ENCODE assay signal across 20 mouse cellular contexts in the genomic region with DNA sequence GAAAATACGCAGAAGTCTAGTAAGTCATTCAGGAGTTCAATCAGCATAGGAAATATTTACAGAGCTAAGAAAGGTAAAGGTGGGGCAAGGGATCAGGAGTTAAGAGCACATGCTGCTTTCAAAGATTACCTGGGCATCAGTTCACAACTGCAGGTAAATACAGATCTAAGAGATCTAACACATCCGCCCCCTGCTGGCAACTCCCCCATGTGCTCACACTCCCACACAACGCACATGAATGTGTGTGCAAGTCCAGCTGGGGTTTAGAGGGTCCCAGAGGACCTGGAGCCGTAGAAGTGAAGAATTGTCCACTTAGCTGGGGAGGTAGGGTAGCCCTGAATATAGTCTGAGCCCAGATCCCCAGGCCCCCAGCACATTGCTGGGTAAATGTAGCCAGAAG.
DNase-seq lines count a peak whose midpoint lies in the region; ATAC-seq and TF ChIP-seq lines count a peak whose summit lies in the region.
"Had no signal": no experiment of that assay in that cellular context is flagged by ENCODE, and none has a peak within 500 bp of the region (broad histone marks: within the 10 kb centered on the region; RNA-seq: fewer than 3 reads in every experiment).

No protein-coding gene starts in this region.

- H3K36me3 ChIP-seq in kidney, embryonic 15.5 days = no peaks in the 10 kb centered on the region
- H3K36me3 ChIP-seq in stomach, postnatal 0 days (ENCODE audit: control insufficient read depth, insufficient read depth, low read length) = no peaks in the 10 kb centered on the region
- H3K36me3 ChIP-seq: embryonic facial prominence, embryonic 13.5 days; hindbrain, embryonic 10.5 days; limb, embryonic 15.5 days; midbrain, embryonic 13.5 days had no signal

- ATAC-seq in kidney, embryonic 15.5 days (replicated peaks; ENCODE audit: low FRiP score) = no peak
- ATAC-seq in stomach, postnatal 0 days (ENCODE audit: low FRiP score, low TSS enrichment) = no peak; the same call in 1 of the 2 replicates
- ATAC-seq: forebrain, embryonic 14.5 days; midbrain, embryonic 13.5 days had no signal

- TF ChIP-seq CTCF in stomach, postnatal 0 days (IDR thresholded peaks at IDR 0.05; ENCODE audit: low read depth) = peak; percentile 54

- H3K9me3 ChIP-seq in kidney, embryonic 15.5 days (replicated peaks) = no peaks in the 10 kb centered on the region
- no peaks in the 10 kb centered on the region for H3K9me3 ChIP-seq in stomach, postnatal 0 days (ENCODE audit: control insufficient read depth, low read length)
- H3K9me3 ChIP-seq: embryonic facial prominence, embryonic 13.5 days; limb, embryonic 15.5 days; midbrain, embryonic 13.5 days had no signal

- no peak for TF ChIP-seq EP300 in stomach, postnatal 0 days (optimal IDR thresholded peaks at IDR 0.05)

- intact Hi-C loops in gastrocnemius, postnatal 14 days (cut with DNase I; ENCODE audit: low total_unique reads) = no loop called here

- no peaks in the 10 kb centered on the region for H3K4me1 ChIP-seq in kidney, embryonic 15.5 days
- H3K4me1 ChIP-seq in stomach, postnatal 0 days (replicated peaks; ENCODE audit: control insufficient read depth, insufficient read depth) = no peaks in the 10 kb centered on the region
- H3K4me1 ChIP-seq: embryonic facial prominence, embryonic 13.5 days; limb, embryonic 15.5 days had no signal

- no peak overlapping the region for H3K27ac ChIP-seq in kidney, embryonic 15.5 days
- H3K27ac ChIP-seq in stomach, postnatal 0 days (replicated peaks) = no peak overlapping the region
- H3K27ac ChIP-seq: embryonic facial prominence, embryonic 13.5 days; hindbrain, embryonic 10.5 days; limb, embryonic 15.5 days; midbrain, embryonic 13.5 days had no signal

- H3K4me2 ChIP-seq in kidney, embryonic 15.5 days = no peak overlapping the region
- no peak overlapping the region for H3K4me2 ChIP-seq in stomach, postnatal 0 days (replicated peaks; ENCODE audit: low read depth)
- H3K4me2 ChIP-seq: embryonic facial prominence, embryonic 13.5 days; limb, embryonic 15.5 days; midbrain, embryonic 13.5 days had no signal

- peak; percentile 13 for DNase-seq in kidney, postnatal 10 days
- DNase-seq in thymus, postnatal 4 days = peak; percentile 9
- DNase-seq in thymus, adult 18-20 months = no peak
- DNase-seq in R1 (ENCODE audit: low read depth, low spot score) = peak; percentile 12
- DNase-seq in stomach, postnatal 0 days (ENCODE audit: low spot score) = peak; percentile 35
- DNase-seq in gastrocnemius, postnatal 14 days = no peak
- no peak for DNase-seq in adrenal gland, postnatal 36 days
- DNase-seq: B cell, adult 2 months; cerebellum, adult 9-10 months; gastrocnemius, postnatal 36 days; kidney, adult 9 months; layer of hippocampus, postnatal 36 days; right cerebral cortex, postnatal 14 days; spleen, adult 18-20 months had no signal

- H3K9ac ChIP-seq in kidney, embryonic 15.5 days = no peak overlapping the region
- no peak overlapping the region for H3K9ac ChIP-seq in stomach, postnatal 0 days (ENCODE audit: low read length)
- H3K9ac ChIP-seq: embryonic facial prominence, embryonic 13.5 days; limb, embryonic 15.5 days; midbrain, embryonic 13.5 days had no signal

- no peaks in the 10 kb centered on the region for H3K27me3 ChIP-seq in kidney, embryonic 15.5 days
- H3K27me3 ChIP-seq in stomach, postnatal 0 days (ENCODE audit: control insufficient read depth, insufficient read depth, low read length) = no peaks in the 10 kb centered on the region
- H3K27me3 ChIP-seq: embryonic facial prominence, embryonic 13.5 days; limb, embryonic 15.5 days; midbrain, embryonic 13.5 days had no signal

- H3K4me3 ChIP-seq in kidney, embryonic 15.5 days (replicated peaks) = no peak overlapping the region
- H3K4me3 ChIP-seq in stomach, postnatal 0 days (ENCODE audit: low read depth, low read length) = no peak overlapping the region
- H3K4me3 ChIP-seq: embryonic facial prominence, embryonic 13.5 days; hindbrain, embryonic 10.5 days; limb, embryonic 15.5 days; midbrain, embryonic 13.5 days had no signal

- 63% methylated on average over 4 of the region's 4 CpGs for WGBS in kidney, embryonic 15.5 days
- WGBS in stomach, postnatal 0 days = 54% methylated on average over 4 of the region's 4 CpGs

Comparison
In these comparisons a context has a peak if more than half of its experiments do, and no peak if none do; other contexts are left out.
1. DNase-seq: peak in kidney, postnatal 10 days (single experiment), thymus, postnatal 4 days (single experiment), R1 (single experiment) and stomach, postnatal 0 days (single experiment); none in thymus, adult 18-20 months (0 of 2), gastrocnemius, postnatal 14 days (single experiment) and adrenal gland, postnatal 36 days (0 of 2).